Mouse (Mus musculus): ENCODE data around the gene Mycn. TPM values are rescaled to one million over a fixed set of nuclear protein-coding genes. Genes with fewer than 3 reads are reported as not detected.

Mycn gene
- polyA plus RNA-seq, 1 experiment from 2014 or later = 77.9 TPM

GRCm38 (mm10) chr12:12932238-12932637, 9.5 kb downstream of the Mycn start:
- Histone ChIP-seq H3K9ac (replicated peaks; ENCODE audit: low read length) (no peak overlapping the region), H3K27ac (ENCODE audit: low read length) (0 out of 2 replicates have a peak overlapping the region, but pooled peaks have one; percentile 20)

DNA sequence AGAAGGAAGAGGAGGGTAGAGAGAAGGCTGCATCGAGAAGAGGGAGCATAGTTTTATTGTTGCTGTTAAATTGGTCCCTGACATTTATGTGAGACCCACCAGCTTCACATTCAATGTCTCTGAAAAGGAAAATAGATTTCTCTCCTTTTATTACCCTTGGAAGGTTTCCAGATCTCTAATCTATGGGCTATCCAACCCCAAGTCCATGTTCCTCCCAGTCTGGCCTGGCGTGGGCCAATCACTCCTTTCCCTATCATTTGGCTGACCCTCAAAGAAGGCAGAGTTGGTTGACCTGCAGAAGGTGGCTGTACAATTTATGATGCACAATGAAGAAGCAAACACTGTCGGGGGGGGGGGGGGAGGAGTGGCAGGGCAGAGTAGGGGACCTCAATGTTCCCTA, 13.5 kb downstream of the Mycn start:
- Histone ChIP-seq H3K9me3 (ENCODE audit: low read length) (no peaks in the 10 kb centered on the region), H3K9ac (replicated peaks; ENCODE audit: low read length) (no peak overlapping the region), H3K4me2 (replicated peaks; ENCODE audit: low read depth, low read length) (no peak overlapping the region), H3K36me3 (ENCODE audit: insufficient read depth, low read length) (no peaks in the 10 kb centered on the region), H3K4me3 (ENCODE audit: low read length) (no peak overlapping the region), H3K27ac (ENCODE audit: low read length) (no peak overlapping the region), H3K27me3 (ENCODE audit: insufficient read depth, low read length) (no peaks in the 10 kb centered on the region), H3K4me1 (ENCODE audit: insufficient read depth, low read length) (0 out of 2 replicates have a peak, but pooled peaks cover 7% of the 10 kb centered on the region)
- peak; percentile 57; the same call in 1 of the 2 replicates for ATAC-seq (ENCODE audit: low FRiP score, low TSS enrichment)
- WGBS = 23% methylated on average over 3 of the region's 3 CpGs

More at GRCm38 (mm10) chr12:12932238-12932637, 9.5 kb downstream of the Mycn start:
- peaks cover 14% of the 10 kb centered on the region; the same call in 1 of the 2 replicates for H3K4me1 ChIP-seq (ENCODE audit: insufficient read depth, low read length)
- peaks cover 17% of the 10 kb centered on the region for H3K36me3 ChIP-seq (ENCODE audit: insufficient read depth, low read length)
- no peak overlapping the region for H3K4me3 ChIP-seq (ENCODE audit: low read length)
- H3K4me2 ChIP-seq (replicated peaks; ENCODE audit: low read depth, low read length) = no peak overlapping the region
- H3K9me3 ChIP-seq (ENCODE audit: low read length) = no peaks in the 10 kb centered on the region
- H3K27me3 ChIP-seq (ENCODE audit: insufficient read depth, low read length) = no peaks in the 10 kb centered on the region
- 32% methylated on average over 7 of the region's 7 CpGs for WGBS
- ATAC-seq (ENCODE audit: low FRiP score, low TSS enrichment) = peak; percentile 73

GRCm38 (mm10) chr12:12926975-12927527, 14.7 kb downstream of the Mycn start:
- no peaks in the 10 kb centered on the region for H3K9me3 ChIP-seq (ENCODE audit: low read length)
- no peaks in the 10 kb centered on the region for H3K36me3 ChIP-seq (ENCODE audit: insufficient read depth, low read length)
- H3K27me3 ChIP-seq (ENCODE audit: insufficient read depth, low read length) = no peaks in the 10 kb centered on the region
- H3K4me2 ChIP-seq (replicated peaks; ENCODE audit: low read depth, low read length) = no peak overlapping the region
- WGBS = 85% methylated on average over 3 of the region's 3 CpGs
- ATAC-seq (ENCODE audit: low FRiP score, low TSS enrichment) = no peak
- 0 out of 2 replicates have a peak, but pooled peaks cover 1% of the 10 kb centered on the region for H3K4me1 ChIP-seq (ENCODE audit: insufficient read depth, low read length)
- peak overlapping the region; percentile 35 for H3K27ac ChIP-seq (ENCODE audit: low read length)
- H3K4me3 ChIP-seq (ENCODE audit: low read length) = no peak overlapping the region
- H3K9ac ChIP-seq (replicated peaks; ENCODE audit: low read length) = no peak overlapping the region

- peaks cover 11% of the 10 kb centered on the region; the same call in 1 of the 2 replicates for H3K4me1 ChIP-seq (ENCODE audit: insufficient read depth, low read length)
- no peaks in the 10 kb centered on the region for H3K9me3 ChIP-seq (ENCODE audit: low read length)
- no peaks in the 10 kb centered on the region for H3K36me3 ChIP-seq (ENCODE audit: insufficient read depth, low read length)
- no peak overlapping the region for H3K4me3 ChIP-seq (ENCODE audit: low read length)
- WGBS = 89% methylated on average over 3 of the region's 3 CpGs
- H3K27ac ChIP-seq (ENCODE audit: low read length) = no peak overlapping the region
- no peak overlapping the region for H3K4me2 ChIP-seq (replicated peaks; ENCODE audit: low read depth, low read length)
- H3K27me3 ChIP-seq (ENCODE audit: insufficient read depth, low read length) = no peaks in the 10 kb centered on the region
- ATAC-seq (ENCODE audit: low FRiP score, low TSS enrichment) = no peak
- H3K9ac ChIP-seq (replicated peaks; ENCODE audit: low read length) = no peak overlapping the region
Observed at GRCm38 (mm10) chr12:12924446-12924845, 17.3 kb downstream of the Mycn start.

DNA sequence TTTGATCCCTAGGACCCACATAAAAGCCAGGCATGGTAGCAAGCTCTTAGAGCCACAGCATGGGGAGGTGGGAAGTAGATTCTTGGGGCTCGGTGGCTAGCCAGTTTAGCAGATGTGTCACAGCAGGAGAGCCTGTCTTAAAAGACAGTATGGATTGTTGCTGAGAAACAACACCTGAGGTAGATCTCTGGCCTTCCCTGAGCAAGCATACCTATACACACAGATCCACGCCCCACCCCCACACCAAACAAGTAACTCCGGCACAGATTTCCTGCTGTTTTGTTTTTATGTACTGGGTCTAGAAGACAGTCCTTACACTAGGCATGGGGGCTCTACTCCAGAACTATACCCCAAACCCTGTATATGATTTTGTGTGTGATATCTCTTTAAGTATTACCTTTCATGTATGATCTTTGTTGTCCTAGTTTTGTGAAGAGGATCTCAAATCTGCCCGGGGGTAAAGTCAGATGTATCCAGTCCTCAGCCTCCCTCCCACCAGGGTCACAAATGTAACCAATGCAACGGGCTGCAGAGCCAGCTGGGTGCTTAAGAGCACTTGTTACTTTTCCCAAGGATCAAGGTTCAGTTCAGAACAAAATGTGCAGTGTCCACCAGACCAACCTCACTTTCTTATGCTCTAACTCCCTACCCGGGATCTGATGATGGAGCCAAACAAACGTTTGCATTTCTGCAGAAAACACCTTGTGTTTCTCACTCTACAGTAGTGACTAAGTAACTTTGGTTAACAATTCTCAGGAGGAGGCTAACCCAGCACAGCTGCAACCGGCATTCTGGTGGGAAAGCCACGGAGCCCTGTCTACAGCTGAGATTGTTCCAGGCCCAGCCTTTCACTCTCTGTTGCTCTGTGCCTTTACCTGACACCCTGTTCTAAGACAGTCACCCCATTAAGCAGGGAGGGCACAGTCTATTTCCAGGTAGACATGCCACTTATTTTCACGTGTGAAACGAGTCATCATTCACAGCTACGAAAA, 21.3 kb downstream of the Mycn start:
- WGBS = 39% methylated on average over 12 of the region's 12 CpGs
- ATAC-seq (ENCODE audit: low FRiP score, low TSS enrichment) = peak; percentile 36
- Histone ChIP-seq H3K27me3 (ENCODE audit: insufficient read depth, low read length) (no peaks in the 10 kb centered on the region), H3K4me2 (replicated peaks; ENCODE audit: low read depth, low read length) (no peak overlapping the region), H3K4me1 (ENCODE audit: insufficient read depth, low read length) (peaks cover 26% of the 10 kb centered on the region), H3K9me3 (ENCODE audit: low read length) (no peaks in the 10 kb centered on the region), H3K9ac (replicated peaks; ENCODE audit: low read length) (no peak overlapping the region), H3K4me3 (ENCODE audit: low read length) (no peak overlapping the region), H3K36me3 (ENCODE audit: insufficient read depth, low read length) (no peaks in the 10 kb centered on the region), H3K27ac (ENCODE audit: low read length) (peak overlapping the region; percentile 58)

DNA sequence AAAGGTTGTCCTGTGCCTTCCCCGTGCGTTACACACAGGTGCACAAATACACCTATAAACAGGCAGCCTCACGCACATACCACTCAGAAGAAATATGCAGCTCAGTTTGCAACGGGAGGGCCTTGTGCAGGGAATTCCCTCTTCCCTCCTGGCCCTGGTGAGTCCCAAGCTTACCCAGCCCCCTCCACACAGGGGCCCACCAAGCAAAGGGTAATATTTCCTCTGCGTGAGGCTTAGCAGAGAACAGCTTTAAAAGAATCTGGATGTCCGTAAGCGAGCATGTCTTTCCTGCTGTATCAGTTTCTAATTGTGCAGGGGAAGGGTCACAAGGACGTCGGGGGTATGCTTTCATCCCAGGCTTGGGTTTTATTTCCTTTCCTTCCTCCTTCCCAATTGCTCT, 25.4 kb downstream of the Mycn start:
- peak; percentile 68; the same call in 1 of the 2 replicates for ATAC-seq (ENCODE audit: low FRiP score, low TSS enrichment)
- Histone ChIP-seq H3K36me3 (ENCODE audit: insufficient read depth, low read length) (no peaks in the 10 kb centered on the region), H3K4me2 (replicated peaks; ENCODE audit: low read depth, low read length) (no peak overlapping the region), H3K27me3 (ENCODE audit: insufficient read depth, low read length) (no peaks in the 10 kb centered on the region), H3K27ac (ENCODE audit: low read length) (peak overlapping the region; percentile 29; the same call in 1 of the 2 replicates), H3K9me3 (ENCODE audit: low read length) (no peaks in the 10 kb centered on the region), H3K9ac (replicated peaks; ENCODE audit: low read length) (no peak overlapping the region), H3K4me3 (ENCODE audit: low read length) (no peak overlapping the region), H3K4me1 (ENCODE audit: insufficient read depth, low read length) (peaks cover 25% of the 10 kb centered on the region)
- WGBS = 11% methylated on average over 9 of the region's 9 CpGs

DNA sequence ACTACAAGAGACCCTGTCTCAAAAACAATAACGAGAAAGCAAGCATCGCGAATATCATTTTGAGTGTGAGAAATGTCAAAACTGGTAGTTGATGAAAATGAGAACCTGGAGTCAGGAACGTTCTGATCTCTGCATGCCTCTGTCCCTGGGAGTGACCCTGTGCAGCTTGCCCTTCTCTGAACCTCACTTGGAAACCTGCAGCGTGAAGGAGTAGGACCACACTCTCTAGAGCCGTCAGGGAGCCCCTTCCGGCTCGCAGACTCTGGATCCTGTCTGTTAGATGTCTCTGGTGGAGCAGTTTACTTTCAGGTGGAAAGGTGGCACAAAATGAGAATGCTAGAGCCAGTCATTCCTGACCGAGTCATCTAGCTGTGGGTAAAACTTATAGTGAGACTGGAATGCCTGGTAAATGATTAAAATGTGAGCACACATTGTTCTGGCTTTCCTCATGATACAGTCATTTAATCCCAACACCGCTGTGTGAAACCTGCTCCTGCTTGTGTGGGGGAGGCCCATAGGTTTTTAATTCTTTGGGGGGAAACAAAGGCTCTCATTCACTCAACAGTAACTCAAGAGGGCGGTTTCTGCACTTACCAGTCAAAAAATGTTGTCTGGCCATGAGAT, 31.2 kb downstream of the Mycn start:
- Histone ChIP-seq H3K9ac (replicated peaks; ENCODE audit: low read length) (no peak overlapping the region), H3K27me3 (ENCODE audit: insufficient read depth, low read length) (no peaks in the 10 kb centered on the region), H3K4me3 (ENCODE audit: low read length) (no peak overlapping the region), H3K27ac (ENCODE audit: low read length) (peak overlapping the region; percentile 87), H3K9me3 (ENCODE audit: low read length) (no peaks in the 10 kb centered on the region), H3K4me1 (ENCODE audit: insufficient read depth, low read length) (peaks cover 15% of the 10 kb centered on the region; the same call in 1 of the 2 replicates), H3K4me2 (replicated peaks; ENCODE audit: low read depth, low read length) (no peak overlapping the region), H3K36me3 (ENCODE audit: insufficient read depth, low read length) (no peaks in the 10 kb centered on the region)
- WGBS = 60% methylated on average over 11 of the region's 11 CpGs
- ATAC-seq (ENCODE audit: low FRiP score, low TSS enrichment) = peak; percentile 89

- Histone ChIP-seq H3K27me3 (ENCODE audit: insufficient read depth, low read length) (no peaks in the 10 kb centered on the region), H3K4me1 (ENCODE audit: insufficient read depth, low read length) (peaks cover 20% of the 10 kb centered on the region; the same call in 1 of the 2 replicates), H3K9me3 (ENCODE audit: low read length) (no peaks in the 10 kb centered on the region), H3K4me2 (replicated peaks; ENCODE audit: low read depth, low read length) (no peak overlapping the region), H3K27ac (ENCODE audit: low read length) (peak overlapping the region; percentile 87; the same call in 1 of the 2 replicates), H3K36me3 (ENCODE audit: insufficient read depth, low read length) (no peaks in the 10 kb centered on the region), H3K4me3 (ENCODE audit: low read length) (no peak overlapping the region), H3K9ac (replicated peaks; ENCODE audit: low read length) (no peak overlapping the region)
- WGBS = 71% methylated on average over 16 of the region's 16 CpGs
- no peak for ATAC-seq (ENCODE audit: low FRiP score, low TSS enrichment)
Observed at GRCm38 (mm10) chr12:12909631-12910277, 32.0 kb downstream of the Mycn start.

- no peaks in the 10 kb centered on the region for H3K9me3 ChIP-seq (ENCODE audit: low read length)
- H3K27ac ChIP-seq (ENCODE audit: low read length) = 0 out of 2 replicates have a peak overlapping the region, but pooled peaks have one; percentile 1
- 39% methylated on average over 6 of the region's 6 CpGs for WGBS
- H3K36me3 ChIP-seq (ENCODE audit: insufficient read depth, low read length) = no peaks in the 10 kb centered on the region
- peaks cover 28% of the 10 kb centered on the region for H3K4me1 ChIP-seq (ENCODE audit: insufficient read depth, low read length)
- no peaks in the 10 kb centered on the region for H3K27me3 ChIP-seq (ENCODE audit: insufficient read depth, low read length)
- H3K4me3 ChIP-seq (ENCODE audit: low read length) = no peak overlapping the region
- no peak overlapping the region for H3K9ac ChIP-seq (replicated peaks; ENCODE audit: low read length)
- ATAC-seq (ENCODE audit: low FRiP score, low TSS enrichment) = no peak
- no peak overlapping the region for H3K4me2 ChIP-seq (replicated peaks; ENCODE audit: low read depth, low read length)
Observed at GRCm38 (mm10) chr12:12906771-12907170, 34.9 kb downstream of the Mycn start.

Measured in kidney, embryonic 16.5 days (tissue).